Mouse (Mus musculus) hematopoietic stem cell, adult 5-6 weeks (primary cell): ENCODE results near the gene Eomes. TPM values are rescaled to one million over a fixed set of nuclear protein-coding genes. Genes with fewer than 3 reads are reported as not detected.

ENCODE experiments used
- total RNA-seq: library from RNA; stranded (forward); fragments of 172-1452, 232-1000 nt; gene quantifications from 2 replicates; pipeline ENCODE4 v1.2.3, GENCODE M21; 2017

Eomes gene
- total RNA-seq, 1 experiment from 2014 or later, result 0.30 TPM

Other genes starting within 250 kb of the Eomes start
- 95.7 and 123 TPM in 2 replicates for gene Golga4, start 28.1 kb downstream of the Eomes start, total RNA-seq
- gene Itga9, start 128.5 kb downstream of the Eomes start, total RNA-seq, result 4.7 and 9.8 TPM in 2 replicates